Mouse (Mus musculus) midbrain, embryonic 13.5 days (tissue): ENCODE measurements around the gene Elp5. TPM values are rescaled to one million over a fixed set of nuclear protein-coding genes. Genes with fewer than 3 reads are reported as not detected.
A peak's percentile ranks its signal among the peaks of the same experiment; 100 is the strongest.

Experiments
- ATAC-seq: fragments of 200-750 bp; cut with Nextera tagmentation; 2 replicates; pipeline ENCODE4 v1.8.0; 2017; ENCODE audit warnings: mild to moderate bottlenecking, moderate TSS enrichment, moderate library complexity
- H3K27ac ChIP-seq: fragments of 300-500 bp; sonication (generic); 2 replicates; pipeline ENCODE4 v1.5.1; 2015; ENCODE audit warnings: inconsistent platforms, mild to moderate bottlenecking, moderate library complexity
- H3K27me3 ChIP-seq: fragments of 300-500 bp; sonication (generic); 2 replicates; pipeline ENCODE4 v1.6.1; 2015; ENCODE audit warnings: mild to moderate bottlenecking, inconsistent platforms
- H3K36me3 ChIP-seq: fragments of 300-500 bp; sonication (generic); 2 replicates; pipeline ENCODE4 v1.6.1; 2015; ENCODE audit warnings: mild to moderate bottlenecking, inconsistent platforms
- H3K4me1 ChIP-seq: fragments of 300-500 bp; sonication (generic); replicated peaks from 2 replicates; pipeline ENCODE4 v1.6.1; 2015; ENCODE audit warnings: inconsistent platforms
- H3K4me2 ChIP-seq: fragments of 300-500 bp; sonication (generic); replicated peaks from 2 replicates; pipeline ENCODE4 v1.6.1; 2015; ENCODE audit warnings: moderate library complexity, mild to moderate bottlenecking, inconsistent platforms
- H3K4me3 ChIP-seq: fragments of 300-500 bp; sonication (generic); replicated peaks from 2 replicates; pipeline ENCODE4 v1.5.1; 2015; ENCODE audit warnings: mild to moderate bottlenecking, inconsistent platforms
- H3K9ac ChIP-seq: fragments of 300-500 bp; sonication (generic); replicated peaks from 2 replicates; pipeline ENCODE4 v1.6.1; 2015; ENCODE audit warnings: mild to moderate bottlenecking, inconsistent platforms
- H3K9me3 ChIP-seq: fragments of 300-500 bp; sonication (generic); 2 replicates; pipeline ENCODE4 v1.6.1; 2016; ENCODE audit warnings: mild to moderate bottlenecking, inconsistent platforms
- WGBS: fragments of 180-500 bp; shearing (Covaris S2); methylation state at CpG from one replicate; pipeline ENCODE4 v1.1.7; 2015; 5-methylcytosine and 5-hydroxymethylcytosine counted together
- polyA plus RNA-seq: library from polyadenylated mRNA; unstranded; fragments of >200 nt; fragmentation: Nextera tagmentation; extraction: Ambion mirVana; gene quantifications from 2 replicates; pipeline ENCODE4 v1.2.1, GENCODE M21; 2015

The Elp5 gene
- polyA plus RNA-seq, 1 experiment from 2014 or later, result 156 TPM

GRCm38 (mm10) chr11:69948066-69948762 lies 34.1 kb downstream of the Elp5 start, which contains the start of gene Slc2a4:
Slc2a4 (minus strand) TSS chr11:69948188.
- Histone ChIP-seq H3K4me2 (peak within 1 kb of the TSS; percentile 59), H3K4me3 (peak within 1 kb of the TSS; percentile 44), H3K4me1 (peaks cover 16% of the 10 kb centered on the region), H3K9ac (peak within 1 kb of the TSS; percentile 46), H3K27ac (peak within 1 kb of the TSS; percentile 49), H3K36me3 (no peaks in the 10 kb centered on the region), H3K27me3 (0 out of 2 replicates have a peak, but pooled peaks cover 18% of the 10 kb centered on the region), H3K9me3 (no peaks in the 10 kb centered on the region)
- peak; percentile 94 for ATAC-seq
- under 1% methylated on average over 34 of the region's 34 CpGs for WGBS

- Histone ChIP-seq H3K4me2 (peak overlapping the region; percentile 59), H3K4me1 (peaks cover 16% of the 10 kb centered on the region), H3K27ac (0 out of 2 replicates have a peak overlapping the region, but pooled peaks have one; percentile 2), H3K9me3 (no peaks in the 10 kb centered on the region), H3K36me3 (no peaks in the 10 kb centered on the region), H3K27me3 (0 out of 2 replicates have a peak, but pooled peaks cover 14% of the 10 kb centered on the region), H3K4me3 (peak overlapping the region; percentile 44), H3K9ac (peak overlapping the region; percentile 46)
- peak; percentile 32 for ATAC-seq
- WGBS, result 2% methylated on average over 29 of the region's 29 CpGs
These were observed 34.8 kb downstream of the Elp5 start for GRCm38 (mm10) chr11:69947337-69948065.

GRCm38 (mm10) chr11:69945997-69946891 lies 36.1 kb downstream of the Elp5 start:
- H3K4me2 ChIP-seq, result no peak overlapping the region
- H3K27me3 ChIP-seq, result 0 out of 2 replicates have a peak, but pooled peaks cover 6% of the 10 kb centered on the region
- WGBS, result 94% methylated on average over 18 of the region's 18 CpGs
- no peak overlapping the region for H3K27ac ChIP-seq
- H3K9me3 ChIP-seq, result no peaks in the 10 kb centered on the region
- peaks cover 16% of the 10 kb centered on the region for H3K4me1 ChIP-seq
- no peak for ATAC-seq
- no peaks in the 10 kb centered on the region for H3K36me3 ChIP-seq
- no peak overlapping the region for H3K9ac ChIP-seq
- H3K4me3 ChIP-seq, result no peak overlapping the region

- Histone ChIP-seq H3K4me1 (peaks cover 16% of the 10 kb centered on the region), H3K27me3 (no peaks in the 10 kb centered on the region), H3K9me3 (no peaks in the 10 kb centered on the region), H3K27ac (no peak overlapping the region), H3K9ac (no peak overlapping the region), H3K4me2 (no peak overlapping the region), H3K36me3 (no peaks in the 10 kb centered on the region), H3K4me3 (no peak overlapping the region)
- ATAC-seq, result no peak
- WGBS, result 78% methylated on average over 13 of the region's 13 CpGs
These were observed 37.1 kb downstream of the Elp5 start for GRCm38 (mm10) chr11:69945216-69945615.

GRCm38 (mm10) chr11:69940962-69941361 lies 41.4 kb downstream of the Elp5 start:
- peaks cover 35% of the 10 kb centered on the region for H3K27me3 ChIP-seq
- peaks cover 14% of the 10 kb centered on the region for H3K4me1 ChIP-seq
- H3K9me3 ChIP-seq, result no peaks in the 10 kb centered on the region
- H3K27ac ChIP-seq, result no peak overlapping the region
- H3K4me2 ChIP-seq, result no peak overlapping the region
- H3K9ac ChIP-seq, result no peak overlapping the region
- WGBS, result 77% methylated on average over 4 of the region's 4 CpGs
- H3K4me3 ChIP-seq, result no peak overlapping the region
- no peaks in the 10 kb centered on the region for H3K36me3 ChIP-seq
- no peak for ATAC-seq

- Histone ChIP-seq H3K27me3 (peaks cover 42% of the 10 kb centered on the region), H3K9ac (no peak overlapping the region)
- WGBS, result 94% methylated on average over 17 of the region's 17 CpGs
These were observed 42.6 kb downstream of the Elp5 start for GRCm38 (mm10) chr11:69939731-69940130.

GRCm38 (mm10) chr11:69939181-69939580 lies 43.1 kb downstream of the Elp5 start:
- Histone ChIP-seq H3K4me3 (no peak overlapping the region), H3K9ac (no peak overlapping the region), H3K27me3 (peaks cover 46% of the 10 kb centered on the region), H3K36me3 (no peaks in the 10 kb centered on the region), H3K9me3 (no peaks in the 10 kb centered on the region), H3K4me2 (no peak overlapping the region), H3K27ac (no peak overlapping the region), H3K4me1 (peaks cover 21% of the 10 kb centered on the region)
- ATAC-seq, result no peak
- WGBS, result 66% methylated on average over 5 of the region's 5 CpGs

More at GRCm38 (mm10) chr11:69939731-69940130, 42.6 kb downstream of the Elp5 start:
- H3K36me3 ChIP-seq, result no peaks in the 10 kb centered on the region
- no peak overlapping the region for H3K4me2 ChIP-seq
- no peak for ATAC-seq
- no peak overlapping the region for H3K27ac ChIP-seq
- no peaks in the 10 kb centered on the region for H3K9me3 ChIP-seq
- no peak overlapping the region for H3K4me3 ChIP-seq
- H3K4me1 ChIP-seq, result peaks cover 21% of the 10 kb centered on the region

GRCm38 (mm10) chr11:69938401-69938979 lies 43.8 kb downstream of the Elp5 start:
- ATAC-seq, result no peak
- Histone ChIP-seq H3K4me3 (no peak overlapping the region), H3K27me3 (peaks cover 46% of the 10 kb centered on the region), H3K4me2 (no peak overlapping the region), H3K27ac (no peak overlapping the region), H3K9ac (no peak overlapping the region), H3K4me1 (peaks cover 21% of the 10 kb centered on the region), H3K36me3 (no peaks in the 10 kb centered on the region), H3K9me3 (no peaks in the 10 kb centered on the region)
- 20% methylated on average over 9 of the region's 9 CpGs for WGBS

GRCm38 (mm10) chr11:69937834-69938233 lies 44.5 kb downstream of the Elp5 start:
- H3K9me3 ChIP-seq, result no peaks in the 10 kb centered on the region
- no peaks in the 10 kb centered on the region for H3K36me3 ChIP-seq
- no peak overlapping the region for H3K4me3 ChIP-seq
- ATAC-seq, result no peak
- no peak overlapping the region for H3K27ac ChIP-seq
- no peak overlapping the region for H3K4me2 ChIP-seq
- peaks cover 46% of the 10 kb centered on the region for H3K27me3 ChIP-seq
- H3K4me1 ChIP-seq, result peaks cover 21% of the 10 kb centered on the region
- H3K9ac ChIP-seq, result peak overlapping the region; percentile 36; the same call in 1 of the 2 replicates
- 68% methylated on average over 5 of the region's 5 CpGs for WGBS

- WGBS, result 38% methylated on average over 4 of the region's 4 CpGs
- Histone ChIP-seq H3K4me1 (peaks cover 21% of the 10 kb centered on the region), H3K9ac (no peak overlapping the region), H3K4me2 (no peak overlapping the region), H3K27ac (no peak overlapping the region), H3K4me3 (no peak overlapping the region), H3K27me3 (peaks cover 46% of the 10 kb centered on the region), H3K9me3 (no peaks in the 10 kb centered on the region), H3K36me3 (no peaks in the 10 kb centered on the region)
- ATAC-seq, result no peak
These were observed 44.9 kb downstream of the Elp5 start for GRCm38 (mm10) chr11:69937385-69937784.

- WGBS, result 44% methylated on average over 9 of the region's 9 CpGs
- Histone ChIP-seq H3K36me3 (no peaks in the 10 kb centered on the region), H3K27me3 (peaks cover 46% of the 10 kb centered on the region), H3K9ac (peak overlapping the region; percentile 75), H3K4me1 (peaks cover 21% of the 10 kb centered on the region), H3K4me2 (peak overlapping the region; percentile 99), H3K9me3 (no peaks in the 10 kb centered on the region), H3K4me3 (peak overlapping the region; percentile 61), H3K27ac (no peak overlapping the region)
- ATAC-seq, result no peak
These were observed 45.5 kb downstream of the Elp5 start for GRCm38 (mm10) chr11:69936714-69937347.
